Mouse (Mus musculus): ENCODE results near the gene Gpsm1. TPM values are rescaled to one million over a fixed set of nuclear protein-coding genes. Genes with fewer than 3 reads are reported as not detected.

Gene Gpsm1
- polyA plus RNA-seq (2015; fragmentation: Nextera tagmentation; extraction: Ambion mirVana) = 149 and 165 TPM in 2 replicates

DNA sequence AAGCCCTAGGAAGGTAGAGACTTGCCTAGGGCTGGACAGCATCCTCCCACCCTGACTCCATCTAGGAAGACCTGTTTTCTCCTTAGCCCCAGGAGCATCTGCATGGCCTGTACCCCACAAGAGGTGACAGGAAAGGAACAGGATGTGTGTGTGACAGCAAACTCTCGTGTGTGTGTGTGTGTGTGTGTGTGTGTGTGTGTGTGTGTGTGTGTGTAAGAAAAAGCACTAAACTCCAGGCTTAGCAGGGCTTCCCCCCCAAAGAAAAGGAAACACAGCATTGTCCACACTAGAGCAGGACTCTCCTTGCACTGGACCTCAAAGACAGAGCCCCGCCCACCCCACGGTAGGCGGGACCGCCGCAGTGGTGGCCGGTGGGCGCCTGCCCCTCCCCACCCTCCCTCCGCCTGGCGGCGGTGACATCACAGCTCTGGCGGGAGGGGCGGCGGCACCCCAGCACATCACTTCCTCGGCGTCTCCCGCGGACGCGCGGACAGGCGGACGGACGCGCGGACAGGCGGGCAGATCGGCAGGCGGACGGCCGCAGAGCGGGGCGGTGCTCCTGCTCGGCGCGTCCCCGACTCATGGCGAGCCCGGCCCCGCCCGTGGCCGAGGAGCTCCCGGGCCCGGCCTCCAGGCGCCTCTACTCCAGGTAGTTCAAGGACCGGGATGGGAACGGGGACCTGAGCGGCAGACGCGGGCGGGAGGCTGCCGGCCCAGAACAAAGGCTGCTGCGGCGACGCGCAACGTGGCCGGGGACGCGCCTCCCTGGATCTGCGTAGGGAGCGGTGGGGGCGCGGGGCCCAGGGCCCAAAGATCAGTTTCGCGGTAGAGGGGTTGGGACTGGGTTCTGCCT, at the start of gene Gpsm1:
Gene Gpsm1, plus strand, starts transcription at position 444 of the 853 bp plus-strand sequence.
- Histone ChIP-seq H3K36me3 (peaks cover 6% of the 10 kb centered on the region; the same call in 1 of the 2 replicates), H3K4me1 (replicated peaks) (peaks cover 57% of the 10 kb centered on the region), H3K4me3 (peak within 1 kb of the TSS; percentile 78), H3K4me2 (peak within 1 kb of the TSS; percentile 99), H3K9me3 (no peaks in the 10 kb centered on the region), H3K9ac (peak within 1 kb of the TSS; percentile 96), H3K27me3 (no peaks in the 10 kb centered on the region), H3K27ac (peak within 1 kb of the TSS; percentile 98)
- ATAC-seq (ENCODE audit: low FRiP score) = peak; percentile 82
- under 1% methylated on average over 55 of the region's 66 CpGs for WGBS

DNA sequence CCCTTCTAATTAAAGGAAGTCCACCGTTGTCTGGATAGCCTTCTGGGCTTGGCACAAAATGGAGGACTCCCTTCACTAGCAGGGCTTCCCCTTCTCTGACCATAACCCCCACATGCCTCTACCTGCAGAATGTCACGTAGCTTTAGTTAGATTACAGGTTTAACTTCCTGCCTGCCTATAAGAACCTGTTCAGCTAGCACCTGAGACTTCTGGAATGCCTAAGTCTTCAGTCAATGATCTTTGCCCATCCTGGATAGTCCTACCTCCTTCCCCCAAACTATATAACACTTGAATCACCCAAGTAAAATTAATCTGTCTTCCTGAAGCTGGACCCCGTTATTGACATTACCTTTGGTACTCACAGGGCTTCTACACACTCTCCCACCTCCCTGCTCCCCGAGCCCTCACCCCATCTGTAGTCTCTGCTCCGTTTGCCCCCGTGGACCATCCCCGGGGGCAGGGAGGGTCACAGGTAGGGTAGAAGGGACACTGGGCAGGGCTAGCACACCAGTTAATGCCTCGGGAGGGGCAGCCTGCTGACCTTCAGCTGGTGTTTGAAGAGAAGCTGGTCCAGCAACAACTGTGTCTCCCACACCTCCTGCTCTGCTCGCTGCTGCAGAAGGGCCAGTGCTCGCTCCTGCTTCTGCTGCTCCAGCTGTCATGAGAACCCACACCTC, 49.1 kb upstream of the Gpsm1 start:
- Histone ChIP-seq H3K27ac (no peak overlapping the region), H3K27me3 (no peaks in the 10 kb centered on the region), H3K9me3 (no peaks in the 10 kb centered on the region), H3K36me3 (no peaks in the 10 kb centered on the region), H3K4me2 (no peak overlapping the region), H3K9ac (no peak overlapping the region), H3K4me3 (no peak overlapping the region), H3K4me1 (replicated peaks) (no peaks in the 10 kb centered on the region)
- ATAC-seq (ENCODE audit: low FRiP score) = no peak
- 86% methylated on average over 10 of the region's 10 CpGs for WGBS

DNA sequence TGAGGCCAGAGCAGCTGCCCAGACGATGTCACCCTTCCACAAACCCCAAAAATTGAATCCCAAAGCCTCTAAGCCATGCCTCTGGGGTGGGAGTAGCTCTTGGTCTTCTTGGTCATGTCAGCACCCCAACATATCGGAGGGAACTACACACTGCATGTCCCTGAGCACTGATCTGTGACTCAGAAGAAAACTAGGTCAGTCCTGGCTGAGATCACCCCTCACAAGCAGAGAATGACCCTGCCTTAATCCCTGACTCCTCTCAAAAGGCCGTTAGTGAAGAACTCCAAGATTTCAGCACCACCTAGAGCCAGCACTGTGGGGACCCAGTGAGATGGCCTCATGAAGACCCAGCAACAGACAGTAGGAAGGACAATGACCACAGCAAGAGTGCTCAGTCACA, 47.1 kb upstream of the Gpsm1 start:
- 73% methylated on average over 3 of the region's 3 CpGs for WGBS
- Histone ChIP-seq H3K36me3 (no peaks in the 10 kb centered on the region), H3K9ac (no peak overlapping the region), H3K4me1 (replicated peaks) (no peaks in the 10 kb centered on the region), H3K9me3 (no peaks in the 10 kb centered on the region), H3K27me3 (no peaks in the 10 kb centered on the region), H3K27ac (no peak overlapping the region), H3K4me2 (no peak overlapping the region), H3K4me3 (no peak overlapping the region)
- no peak for ATAC-seq (ENCODE audit: low FRiP score)

DNA sequence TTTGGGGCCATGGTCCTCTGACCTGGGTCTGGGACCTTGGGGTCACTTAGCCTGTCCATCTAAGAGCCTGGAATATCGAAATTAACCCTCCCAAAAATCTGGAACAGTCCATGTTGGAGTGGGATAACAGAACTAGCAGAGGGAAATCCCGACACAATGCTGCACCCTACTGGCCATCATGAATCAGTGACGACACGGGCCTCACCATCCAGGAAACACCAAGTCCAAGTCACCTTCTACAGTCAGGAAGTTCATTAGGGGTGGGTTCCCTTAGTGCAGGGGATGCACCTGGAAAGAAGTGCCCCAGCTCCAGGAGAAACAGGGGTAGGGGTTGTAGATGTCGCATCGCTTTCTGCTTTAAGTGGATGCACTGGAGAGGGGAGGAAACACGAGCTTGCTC, 41.7 kb upstream of the Gpsm1 start:
- Histone ChIP-seq H3K9ac (no peak overlapping the region), H3K4me2 (no peak overlapping the region), H3K4me3 (no peak overlapping the region), H3K36me3 (no peaks in the 10 kb centered on the region), H3K9me3 (no peaks in the 10 kb centered on the region), H3K4me1 (replicated peaks) (no peaks in the 10 kb centered on the region), H3K27ac (no peak overlapping the region), H3K27me3 (no peaks in the 10 kb centered on the region)
- WGBS = 25% methylated on average over 7 of the region's 7 CpGs
- ATAC-seq (ENCODE audit: low FRiP score) = 0 out of 2 replicates have a peak, but pooled peaks have one; percentile 54

DNA sequence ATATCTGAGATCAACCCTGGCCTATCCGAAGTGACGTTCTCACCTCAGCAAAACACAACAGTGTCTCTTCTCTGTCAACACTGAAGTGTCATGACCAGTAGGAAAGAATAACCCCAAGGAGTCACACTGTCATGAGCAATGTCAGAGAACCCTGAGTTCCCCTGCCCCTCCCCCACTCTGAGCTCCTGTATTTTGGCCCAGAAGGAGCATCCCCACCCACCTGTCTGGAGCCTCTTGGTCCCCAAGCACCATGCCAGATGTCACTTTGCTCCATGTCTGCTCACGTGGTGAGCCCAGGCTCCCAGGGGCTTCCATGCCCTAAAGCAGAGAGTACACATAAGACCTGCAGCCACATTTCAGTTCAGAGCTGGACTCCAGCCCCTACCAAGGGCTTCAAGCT, 35.6 kb upstream of the Gpsm1 start:
- Histone ChIP-seq H3K9ac (no peak overlapping the region), H3K27ac (no peak overlapping the region), H3K4me2 (no peak overlapping the region), H3K4me3 (no peak overlapping the region), H3K9me3 (no peaks in the 10 kb centered on the region), H3K36me3 (no peaks in the 10 kb centered on the region), H3K27me3 (no peaks in the 10 kb centered on the region), H3K4me1 (replicated peaks) (peaks cover 5% of the 10 kb centered on the region; the same call in 1 of the 2 replicates)
- WGBS = 79% methylated on average over 3 of the region's 3 CpGs
- no peak for ATAC-seq (ENCODE audit: low FRiP score)

DNA sequence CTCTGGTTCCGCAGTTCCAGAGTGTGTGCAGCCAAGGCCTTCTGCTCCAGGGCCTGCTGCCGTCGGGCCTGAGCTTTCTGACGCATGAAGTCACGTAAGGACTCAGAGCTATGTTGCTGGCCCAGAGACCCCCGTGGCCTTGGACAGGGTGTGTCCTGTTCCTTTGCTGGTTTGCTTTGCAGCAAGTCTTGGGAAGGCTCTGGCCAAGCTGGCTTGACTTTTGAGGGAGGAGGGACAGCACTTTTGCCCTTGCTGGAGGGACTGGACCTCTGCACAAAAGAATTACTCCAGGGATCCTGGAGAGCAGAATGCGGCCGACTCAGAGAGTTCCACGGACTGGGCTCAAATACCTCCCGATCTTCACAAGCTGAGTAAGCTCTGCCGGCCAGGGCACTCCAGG, 34.7 kb upstream of the Gpsm1 start:
- H3K4me1 ChIP-seq (replicated peaks) = peaks cover 7% of the 10 kb centered on the region
- WGBS = 73% methylated on average over 11 of the region's 11 CpGs
- no peak for ATAC-seq (ENCODE audit: low FRiP score)
- no peak overlapping the region for H3K27ac ChIP-seq
- no peak overlapping the region for H3K4me3 ChIP-seq
- H3K4me2 ChIP-seq = no peak overlapping the region
- no peaks in the 10 kb centered on the region for H3K27me3 ChIP-seq
- no peaks in the 10 kb centered on the region for H3K36me3 ChIP-seq
- H3K9ac ChIP-seq = no peak overlapping the region
- no peaks in the 10 kb centered on the region for H3K9me3 ChIP-seq

DNA sequence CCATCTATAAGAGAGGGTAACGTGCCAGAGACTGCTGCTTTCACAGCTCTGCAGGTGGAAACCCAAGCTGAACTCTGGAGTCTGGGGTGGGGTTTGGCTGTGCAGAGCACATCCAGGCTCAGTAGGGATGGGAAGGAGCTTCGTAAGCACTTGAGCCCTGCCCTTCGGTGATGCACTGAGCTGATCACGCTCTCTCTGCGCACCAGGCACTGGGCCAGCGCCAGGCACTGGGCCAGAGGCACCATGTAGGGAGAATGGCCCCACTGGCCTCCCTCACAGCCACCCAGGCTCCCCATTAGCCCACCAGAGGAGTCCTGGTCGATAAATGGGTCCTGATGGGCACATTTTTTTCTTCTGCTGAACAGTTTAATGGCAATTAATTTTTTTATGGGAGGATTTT, 29.5 kb upstream of the Gpsm1 start:
- ATAC-seq (ENCODE audit: low FRiP score) = no peak
- Histone ChIP-seq H3K36me3 (no peaks in the 10 kb centered on the region), H3K27me3 (no peaks in the 10 kb centered on the region), H3K4me2 (no peak overlapping the region), H3K9me3 (no peaks in the 10 kb centered on the region), H3K9ac (no peak overlapping the region; the same call in 1 of the 2 replicates), H3K4me1 (replicated peaks) (peaks cover 11% of the 10 kb centered on the region), H3K27ac (no peak overlapping the region), H3K4me3 (no peak overlapping the region)
- WGBS = 38% methylated on average over 7 of the region's 7 CpGs

DNA sequence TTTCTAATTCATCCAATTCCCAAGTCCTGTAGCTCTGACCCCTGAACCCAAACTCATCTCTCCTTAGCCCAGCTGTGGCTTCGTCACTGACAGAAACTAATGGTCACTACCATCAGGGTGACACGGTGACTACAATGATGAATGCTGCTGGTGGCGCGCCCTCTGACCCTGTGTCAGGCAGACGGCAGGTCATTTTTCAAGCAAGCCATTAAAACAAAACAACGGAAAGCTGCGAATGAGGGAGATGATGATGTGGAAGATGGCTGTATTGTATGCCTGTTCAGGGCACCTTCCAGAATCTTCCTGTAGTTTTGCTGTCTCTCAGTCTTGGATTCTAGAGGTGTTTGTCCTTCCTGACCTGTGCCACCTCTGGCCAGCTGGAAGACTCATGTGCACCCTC, 28.9 kb upstream of the Gpsm1 start:
- 24% methylated on average over 7 of the region's 7 CpGs for WGBS
- H3K9me3 ChIP-seq = no peaks in the 10 kb centered on the region
- H3K4me3 ChIP-seq = no peak overlapping the region
- H3K4me1 ChIP-seq (replicated peaks) = peaks cover 11% of the 10 kb centered on the region
- no peaks in the 10 kb centered on the region for H3K27me3 ChIP-seq
- no peak overlapping the region for H3K27ac ChIP-seq
- H3K36me3 ChIP-seq = no peaks in the 10 kb centered on the region
- H3K4me2 ChIP-seq = no peak overlapping the region
- ATAC-seq (ENCODE audit: low FRiP score) = no peak
- H3K9ac ChIP-seq = no peak overlapping the region

DNA sequence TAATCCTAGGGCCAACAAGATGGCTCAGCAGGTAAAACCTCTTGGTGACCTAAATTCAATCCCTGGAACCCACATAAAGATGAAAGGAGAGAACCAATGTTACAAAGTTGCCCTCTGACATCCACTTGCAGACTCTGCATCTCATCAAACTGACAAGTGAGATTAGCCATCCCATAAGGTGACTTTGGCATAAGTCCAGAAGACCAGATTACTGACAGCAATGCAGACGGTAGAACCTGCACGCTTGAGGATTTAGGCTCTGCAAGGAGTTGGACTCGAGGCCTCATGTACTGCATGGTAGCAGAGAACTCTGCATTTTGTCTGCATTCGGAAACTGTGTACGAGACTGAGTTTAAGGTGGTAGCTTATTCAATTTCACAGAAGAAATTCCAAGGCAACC, 25.2 kb upstream of the Gpsm1 start:
- Histone ChIP-seq H3K27me3 (no peaks in the 10 kb centered on the region), H3K27ac (no peak overlapping the region), H3K9ac (no peak overlapping the region), H3K4me1 (replicated peaks) (peaks cover 11% of the 10 kb centered on the region), H3K4me3 (no peak overlapping the region), H3K4me2 (no peak overlapping the region), H3K36me3 (no peaks in the 10 kb centered on the region), H3K9me3 (no peaks in the 10 kb centered on the region)
- no peak for ATAC-seq (ENCODE audit: low FRiP score)
- 89% methylated on average over 5 of the region's 5 CpGs for WGBS

DNA sequence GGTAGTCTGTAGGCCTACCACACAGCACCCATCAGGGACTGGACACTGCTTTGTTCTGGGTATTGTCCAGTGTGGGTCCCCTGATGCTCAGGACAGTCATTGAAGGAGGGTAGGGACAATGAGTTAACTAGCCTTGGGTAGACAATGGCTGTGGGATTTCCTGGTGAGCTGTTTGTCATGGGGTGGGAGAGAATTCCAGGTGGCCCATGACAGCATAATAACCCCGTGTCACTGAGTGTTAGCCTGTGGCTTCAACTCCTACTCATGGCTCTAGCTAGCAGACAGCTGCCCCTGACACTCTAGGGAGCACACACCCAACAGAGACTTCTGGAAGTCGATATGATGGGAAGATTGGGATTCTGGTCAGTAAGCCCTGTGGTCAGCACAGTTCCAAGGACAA, 20.9 kb upstream of the Gpsm1 start, which contains the start of gene Ccdc187:
Gene Ccdc187, minus strand, starts transcription at position 101 of the 400 bp plus-strand sequence.
- ATAC-seq (ENCODE audit: low FRiP score) = no peak
- H3K27me3 ChIP-seq = no peaks in the 10 kb centered on the region
- H3K4me2 ChIP-seq = no peak within 1 kb of the TSS
- no peak within 1 kb of the TSS for H3K27ac ChIP-seq
- H3K4me1 ChIP-seq (replicated peaks) = peaks cover 35% of the 10 kb centered on the region
- 75% methylated on average over 2 of the region's 2 CpGs for WGBS
- no peak within 1 kb of the TSS for H3K4me3 ChIP-seq
- H3K9me3 ChIP-seq = no peaks in the 10 kb centered on the region
- H3K36me3 ChIP-seq = no peaks in the 10 kb centered on the region
- no peak within 1 kb of the TSS for H3K9ac ChIP-seq

DNA sequence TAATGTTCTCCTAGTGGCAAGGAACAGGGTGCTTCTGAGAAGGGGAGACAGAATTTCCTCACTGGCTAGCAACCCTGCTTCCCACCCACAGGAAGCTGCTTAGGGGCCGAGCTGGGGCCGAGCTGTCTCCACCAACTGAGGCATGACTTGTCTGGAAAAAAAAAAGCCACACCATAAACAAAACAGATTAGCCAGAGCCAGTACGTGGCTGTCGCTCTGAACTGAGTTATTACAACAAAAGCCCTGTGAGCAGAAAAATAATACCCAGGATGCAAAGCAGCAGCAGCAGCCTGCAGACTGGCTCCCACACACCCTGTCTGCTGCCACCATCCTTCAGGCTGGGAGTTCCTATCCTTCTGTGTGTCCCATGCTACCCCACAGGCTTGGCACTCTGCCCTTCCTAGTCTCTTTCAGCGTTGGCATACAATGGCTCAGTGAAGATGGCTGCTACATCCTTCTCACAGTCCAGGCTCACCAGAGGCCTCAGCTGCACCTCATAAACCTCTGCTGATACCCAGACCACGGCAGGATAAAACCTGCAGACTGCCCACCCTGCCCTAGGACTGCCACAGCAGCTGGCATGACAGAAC, 18.6 kb upstream of the Gpsm1 start:
- no peak overlapping the region for H3K4me3 ChIP-seq
- H3K36me3 ChIP-seq = no peaks in the 10 kb centered on the region
- H3K27me3 ChIP-seq = no peaks in the 10 kb centered on the region
- H3K9me3 ChIP-seq = no peaks in the 10 kb centered on the region
- 0 out of 2 replicates have a peak, but pooled peaks have one; percentile 3 for ATAC-seq (ENCODE audit: low FRiP score)
- 27% methylated on average over 6 of the region's 6 CpGs for WGBS
- peaks cover 48% of the 10 kb centered on the region for H3K4me1 ChIP-seq (replicated peaks)
- no peak overlapping the region for H3K4me2 ChIP-seq
- H3K9ac ChIP-seq = peak overlapping the region; percentile 43
- peak overlapping the region; percentile 92 for H3K27ac ChIP-seq

DNA sequence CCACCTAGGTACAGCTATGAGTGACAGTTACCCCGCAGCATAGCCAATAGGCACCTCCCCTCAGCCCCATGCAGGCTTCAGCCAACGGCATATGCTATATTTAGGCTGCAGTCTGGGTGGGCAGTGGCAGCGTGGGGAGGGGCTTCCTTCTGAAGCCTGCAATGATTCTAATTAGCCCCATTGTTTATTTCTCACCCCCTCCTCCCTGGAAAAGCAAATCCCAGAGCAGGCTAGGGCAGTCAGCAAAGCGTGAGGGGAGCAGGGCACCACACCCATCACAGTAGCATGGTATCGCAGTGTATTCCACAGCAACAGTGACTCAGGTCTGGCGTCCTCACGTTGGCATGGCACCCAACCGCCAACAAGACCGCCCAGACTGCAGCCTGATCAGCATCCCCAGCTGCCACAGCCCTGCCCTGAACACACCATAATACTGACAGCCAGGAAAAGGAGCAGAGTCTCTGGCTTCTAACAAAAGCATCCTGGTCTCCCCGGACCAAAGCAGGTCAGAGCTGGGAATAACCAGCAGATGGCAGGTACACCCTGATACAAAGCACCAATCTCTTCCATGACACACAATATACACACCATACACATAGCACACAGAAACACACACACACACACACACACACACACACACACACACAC, 17.0 kb upstream of the Gpsm1 start:
- Histone ChIP-seq H3K9me3 (no peaks in the 10 kb centered on the region), H3K27me3 (no peaks in the 10 kb centered on the region), H3K4me2 (peak overlapping the region; percentile 42), H3K4me1 (replicated peaks) (peaks cover 48% of the 10 kb centered on the region), H3K4me3 (peak overlapping the region; percentile 11), H3K27ac (peak overlapping the region; percentile 92), H3K36me3 (no peaks in the 10 kb centered on the region), H3K9ac (peak overlapping the region; percentile 65)
- peak; percentile 83 for ATAC-seq (ENCODE audit: low FRiP score)
- 3% methylated on average over 10 of the region's 10 CpGs for WGBS
